Mouse (Mus musculus): ENCODE data around the gene Zfp346. TPM values are rescaled to one million over a fixed set of nuclear protein-coding genes. Genes with fewer than 3 reads are reported as not detected.

The Zfp346 gene
- total RNA-seq, 2 experiments from 2014 or later = 8.9 to 13.4 TPM

Other genes starting within 250 kb of the Zfp346 start
- 1 to 10 TPM; 8.7 to 9.0 TPM for gene Unc5a, start 155.9 kb upstream of the Zfp346 start, total RNA-seq (2021)
- under 1 TPM; 0.40 to 0.74 TPM for gene Hk3, start 83.9 kb upstream of the Zfp346 start, total RNA-seq (2021)
- gene Uimc1, start 5.0 kb upstream of the Zfp346 start, total RNA-seq (2021) = 10 to 100 TPM; 12.4 to 12.6 TPM
- gene Gm17617, start 28.2 kb downstream of the Zfp346 start, total RNA-seq (2021) = not detected
- gene Fgfr4, start 47.3 kb downstream of the Zfp346 start, total RNA-seq (2021) = 1 to 10 TPM; 2.4 to 3.1 TPM
- gene Nsd1, start 104.5 kb downstream of the Zfp346 start, total RNA-seq (2021) = 10 to 100 TPM; 46.0 to 51.2 TPM
- gene Prelid1, start 215.2 kb downstream of the Zfp346 start, total RNA-seq (2021) = 10 to 100 TPM; 23.9 to 30.5 TPM
- gene Rab24, start 216.6 kb downstream of the Zfp346 start, total RNA-seq (2021) = 10 to 100 TPM; 29.0 to 30.2 TPM
- gene Mxd3, start 224.5 kb downstream of the Zfp346 start, total RNA-seq (2021) = 1 to 10 TPM in 1 of 2 experiments, under 1 TPM in 1; 0.72 to 1.5 TPM

Measured in gastrocnemius, postnatal 25 days (tissue).